Mouse (Mus musculus): ENCODE measurements around the gene Mrps18a. TPM values are rescaled to one million over a fixed set of nuclear protein-coding genes. Genes with fewer than 3 reads are reported as not detected.

Gene Mrps18a
- total and polyA plus RNA-seq, 2 experiments from 2014 or later: 67.1 to 169 TPM

- H3K27me3 ChIP-seq (ENCODE audit: insufficient read depth, low read length): no peaks in the 10 kb centered on the region
- DNase-seq (ENCODE audit: low spot score): no peak
Measured at GRCm38 (mm10) chr17:46116138-46116537, 5.4 kb downstream of the Mrps18a start.

GRCm38 (mm10) chr17:46116881-46117280 lies 6.1 kb downstream of the Mrps18a start:
- DNase-seq (ENCODE audit: low spot score) (no peak), ATAC-seq (no peak)
- H3K4me2 ChIP-seq (ENCODE audit: low read depth, low read length): no peak overlapping the region
- no peak overlapping the region for H3K27ac ChIP-seq
- no peaks in the 10 kb centered on the region for H3K9me3 ChIP-seq (ENCODE audit: low read length)
- H3K27me3 ChIP-seq (ENCODE audit: insufficient read depth, low read length): no peaks in the 10 kb centered on the region
- no peak overlapping the region for H3K9ac ChIP-seq (replicated peaks; ENCODE audit: low read length)
- H3K4me1 ChIP-seq (ENCODE audit: insufficient read depth, low read length): no peaks in the 10 kb centered on the region
- H3K4me3 ChIP-seq (ENCODE audit: low read length): no peak overlapping the region
- TF ChIP-seq CTCF (IDR thresholded peaks at IDR 0.05; ENCODE audit: low read depth): no peak
- 85% methylated on average over 3 of the region's 3 CpGs for WGBS
- peaks cover 8% of the 10 kb centered on the region; the same call in 1 of the 2 replicates for H3K36me3 ChIP-seq (ENCODE audit: insufficient read depth, low read length)

More at GRCm38 (mm10) chr17:46116138-46116537, 5.4 kb downstream of the Mrps18a start:
- Histone ChIP-seq H3K36me3 (ENCODE audit: insufficient read depth, low read length) (peaks cover 8% of the 10 kb centered on the region; the same call in 1 of the 2 replicates), H3K4me2 (ENCODE audit: low read depth, low read length) (no peak overlapping the region), H3K4me1 (ENCODE audit: insufficient read depth, low read length) (peaks cover 6% of the 10 kb centered on the region; the same call in 1 of the 2 replicates), H3K9me3 (ENCODE audit: low read length) (no peaks in the 10 kb centered on the region), H3K4me3 (ENCODE audit: low read length) (no peak overlapping the region), H3K27ac (no peak overlapping the region), H3K9ac (replicated peaks; ENCODE audit: low read length) (no peak overlapping the region)
- no peak for TF ChIP-seq CTCF (IDR thresholded peaks at IDR 0.05; ENCODE audit: low read depth)
- ATAC-seq: no peak
- WGBS: 83% methylated on average over 11 of the region's 11 CpGs

- no peak for DNase-seq (ENCODE audit: low spot score)
- H3K36me3 ChIP-seq (ENCODE audit: insufficient read depth, low read length): peaks cover 14% of the 10 kb centered on the region; the same call in 1 of the 2 replicates
Measured at GRCm38 (mm10) chr17:46117623-46118422, 7.0 kb downstream of the Mrps18a start.

GRCm38 (mm10) chr17:46118423-46118850 lies 7.7 kb downstream of the Mrps18a start:
- no peak for TF ChIP-seq CTCF (IDR thresholded peaks at IDR 0.05; ENCODE audit: low read depth)
- ATAC-seq (no peak), DNase-seq (ENCODE audit: low spot score) (no peak)
- H3K27me3 ChIP-seq (ENCODE audit: insufficient read depth, low read length): no peaks in the 10 kb centered on the region
- H3K36me3 ChIP-seq (ENCODE audit: insufficient read depth, low read length): peaks cover 20% of the 10 kb centered on the region
- no peak overlapping the region for H3K4me2 ChIP-seq (ENCODE audit: low read depth, low read length)
- H3K27ac ChIP-seq: no peak overlapping the region
- 49% methylated on average over 4 of the region's 4 CpGs for WGBS
- H3K9ac ChIP-seq (replicated peaks; ENCODE audit: low read length): no peak overlapping the region
- H3K4me1 ChIP-seq (ENCODE audit: insufficient read depth, low read length): no peaks in the 10 kb centered on the region
- no peak overlapping the region for H3K4me3 ChIP-seq (ENCODE audit: low read length)
- H3K9me3 ChIP-seq (ENCODE audit: low read length): no peaks in the 10 kb centered on the region

More at GRCm38 (mm10) chr17:46117623-46118422, 7.0 kb downstream of the Mrps18a start:
- Histone ChIP-seq H3K9ac (replicated peaks; ENCODE audit: low read length) (no peak overlapping the region), H3K4me3 (ENCODE audit: low read length) (no peak overlapping the region), H3K4me1 (ENCODE audit: insufficient read depth, low read length) (no peaks in the 10 kb centered on the region), H3K4me2 (ENCODE audit: low read depth, low read length) (no peak overlapping the region), H3K27me3 (ENCODE audit: insufficient read depth, low read length) (no peaks in the 10 kb centered on the region), H3K9me3 (ENCODE audit: low read length) (no peaks in the 10 kb centered on the region), H3K27ac (no peak overlapping the region)
- no peak for TF ChIP-seq CTCF (IDR thresholded peaks at IDR 0.05; ENCODE audit: low read depth)
- no peak for ATAC-seq
- 66% methylated on average over 13 of the region's 13 CpGs for WGBS

- TF ChIP-seq CTCF (IDR thresholded peaks at IDR 0.05; ENCODE audit: low read depth): no peak
- Histone ChIP-seq H3K27ac (no peak overlapping the region), H3K4me2 (ENCODE audit: low read depth, low read length) (no peak overlapping the region), H3K9me3 (ENCODE audit: low read length) (no peaks in the 10 kb centered on the region), H3K4me1 (ENCODE audit: insufficient read depth, low read length) (no peaks in the 10 kb centered on the region), H3K4me3 (ENCODE audit: low read length) (no peak overlapping the region), H3K36me3 (ENCODE audit: insufficient read depth, low read length) (peaks cover 32% of the 10 kb centered on the region), H3K27me3 (ENCODE audit: insufficient read depth, low read length) (no peaks in the 10 kb centered on the region), H3K9ac (replicated peaks; ENCODE audit: low read length) (no peak overlapping the region)
- DNase-seq (ENCODE audit: low spot score) (no peak), ATAC-seq (no peak)
- WGBS: 89% methylated on average over 10 of the region's 10 CpGs
Measured at GRCm38 (mm10) chr17:46119641-46120040, 8.9 kb downstream of the Mrps18a start.

- ATAC-seq (no peak), DNase-seq (ENCODE audit: low spot score) (no peak)
- no peak overlapping the region for H3K27ac ChIP-seq
- H3K4me3 ChIP-seq (ENCODE audit: low read length): no peak overlapping the region
- WGBS: 96% methylated on average over 4 of the region's 4 CpGs
- H3K9ac ChIP-seq (replicated peaks; ENCODE audit: low read length): no peak overlapping the region
- H3K9me3 ChIP-seq (ENCODE audit: low read length): no peaks in the 10 kb centered on the region
- no peak overlapping the region for H3K4me2 ChIP-seq (ENCODE audit: low read depth, low read length)
- no peaks in the 10 kb centered on the region for H3K4me1 ChIP-seq (ENCODE audit: insufficient read depth, low read length)
- no peaks in the 10 kb centered on the region for H3K27me3 ChIP-seq (ENCODE audit: insufficient read depth, low read length)
- peaks cover 62% of the 10 kb centered on the region for H3K36me3 ChIP-seq (ENCODE audit: insufficient read depth, low read length)
- no peak for TF ChIP-seq CTCF (IDR thresholded peaks at IDR 0.05; ENCODE audit: low read depth)
Measured at GRCm38 (mm10) chr17:46122791-46123190, 12.0 kb downstream of the Mrps18a start.

- no peak overlapping the region for H3K4me3 ChIP-seq (ENCODE audit: low read length)
Measured at GRCm38 (mm10) chr17:46123285-46123684, 12.5 kb downstream of the Mrps18a start.

More at GRCm38 (mm10) chr17:46123285-46123684, 12.5 kb downstream of the Mrps18a start:
- H3K9ac ChIP-seq (replicated peaks; ENCODE audit: low read length): no peak overlapping the region
- H3K27me3 ChIP-seq (ENCODE audit: insufficient read depth, low read length): no peaks in the 10 kb centered on the region
- no peak for TF ChIP-seq CTCF (IDR thresholded peaks at IDR 0.05; ENCODE audit: low read depth)
- H3K9me3 ChIP-seq (ENCODE audit: low read length): no peaks in the 10 kb centered on the region
- no peak overlapping the region for H3K27ac ChIP-seq
- H3K36me3 ChIP-seq (ENCODE audit: insufficient read depth, low read length): peaks cover 67% of the 10 kb centered on the region
- no peak overlapping the region for H3K4me2 ChIP-seq (ENCODE audit: low read depth, low read length)
- H3K4me1 ChIP-seq (ENCODE audit: insufficient read depth, low read length): no peaks in the 10 kb centered on the region
- ATAC-seq (no peak), DNase-seq (ENCODE audit: low spot score) (no peak)
- WGBS: 95% methylated on average over 4 of the region's 4 CpGs

Data from hindbrain, postnatal 0 days (tissue).